Mouse (Mus musculus) bone marrow, adult 2 months (tissue): ENCODE data around the gene Serpina1b. TPM values are rescaled to one million over a fixed set of nuclear protein-coding genes. Genes with fewer than 3 reads are reported as not detected.
"Not testable (repeated sequence)": the region's sequence is repeated elsewhere in the genome, so short reads cannot be mapped to it uniquely, and the experiment has no call there.

ENCODE experiments used
- H3K27ac ChIP-seq: fragments of 200-500 bp; 2 replicates; pipeline ENCODE4 v1.5.1; 2012; ENCODE audit warnings: low read depth, mild to moderate bottlenecking, control low read depth, inconsistent platforms, low read length; ENCODE audit not compliant: control insufficient read depth, poor library complexity, insufficient read depth
- H3K4me1 ChIP-seq: fragments of 200-500 bp; 2 replicates; pipeline ENCODE4 v1.6.1; 2011; ENCODE audit warnings: low read length; ENCODE audit not compliant: control insufficient read depth, insufficient read depth
- H3K4me3 ChIP-seq: fragments of 200-500 bp; replicated peaks from 2 replicates; pipeline ENCODE3; 2011; ENCODE audit warnings: mild to moderate bottlenecking, low read depth, low read length, control low read depth; ENCODE audit not compliant: control insufficient read depth
- CTCF ChIP-seq: fragments of 200-500 bp; IDR thresholded peaks from 2 replicates; pipeline ENCODE4 v1.5.1; 2011; ENCODE audit warnings: low read length, control low read depth; ENCODE audit not compliant: control insufficient read depth, insufficient read depth
- POLR2A ChIP-seq: fragments of 200-500 bp; IDR thresholded peaks from 2 replicates; pipeline ENCODE4 v1.6.1; 2011; ENCODE audit warnings: low read depth, mild to moderate bottlenecking, control low read depth, low read length, borderline replicate concordance; ENCODE audit not compliant: control insufficient read depth
- WGBS: fragments of 180-500 bp; shearing (Covaris S2); methylation state at CpG from one replicate; pipeline ENCODE4 v1.1.7; 2018; 5-methylcytosine and 5-hydroxymethylcytosine counted together
- polyA plus RNA-seq: library from polyadenylated mRNA; stranded (reverse); fragments of >200 nt; gene quantifications from 2 replicates; pipeline ENCODE4 v1.2.4, GENCODE M21; 2011; ENCODE audit warnings: low replicate concordance; ENCODE audit not compliant: missing spikeins, insufficient read depth, insufficient read length

The Serpina1b gene
- polyA plus RNA-seq, 1 experiment = 30.7 TPM

- H3K27ac ChIP-seq = no peak within 1 kb of the TSS
- H3K4me1 ChIP-seq = no peaks in the 10 kb centered on the region
- TF ChIP-seq CTCF = no peak
- no peak for TF ChIP-seq POLR2A
- no peak within 1 kb of the TSS for H3K4me3 ChIP-seq
- WGBS = 82% methylated on average over 8 of the region's 8 CpGs
Measured at GRCm38 (mm10) chr12:103695429-103695828, 134.7 kb downstream of the Serpina1b start, which contains the start of gene Serpina1f. Gene Serpina1f (minus strand): TSS chr12:103695529.

- H3K27ac ChIP-seq = no peak overlapping the region
- 21% methylated on average over 3 of the region's 3 CpGs for WGBS
- H3K4me1 ChIP-seq = no peaks in the 10 kb centered on the region
- no peak overlapping the region for H3K4me3 ChIP-seq
- TF ChIP-seq POLR2A (no peak), CTCF (no peak)
Measured at GRCm38 (mm10) chr12:103688221-103688814, 141.9 kb downstream of the Serpina1b start.

GRCm38 (mm10) chr12:103687021-103687420 lies 143.2 kb downstream of the Serpina1b start:
- Histone ChIP-seq H3K4me3 (no peak overlapping the region), H3K4me1 (no peaks in the 10 kb centered on the region), H3K27ac (no peak overlapping the region)
- TF ChIP-seq POLR2A (no peak), CTCF (no peak)
- 73% methylated on average over 7 of the region's 7 CpGs for WGBS

- no peak overlapping the region for H3K4me3 ChIP-seq
- no peak overlapping the region for H3K27ac ChIP-seq
- WGBS = 63% methylated on average over 3 of the region's 3 CpGs
- H3K4me1 ChIP-seq = no peaks in the 10 kb centered on the region
- no peak for TF ChIP-seq POLR2A
- TF ChIP-seq CTCF = no peak
Measured at GRCm38 (mm10) chr12:103686050-103686449, 144.1 kb downstream of the Serpina1b start.

- no peaks in the 10 kb centered on the region for H3K4me1 ChIP-seq
- H3K4me3 ChIP-seq = no peak overlapping the region
- TF ChIP-seq POLR2A (no peak), CTCF (no peak)
- no peak overlapping the region for H3K27ac ChIP-seq
- 55% methylated on average over 3 of the region's 3 CpGs for WGBS
Measured at GRCm38 (mm10) chr12:103685386-103685785, 144.8 kb downstream of the Serpina1b start.

GRCm38 (mm10) chr12:103683775-103684174 lies 146.4 kb downstream of the Serpina1b start:
- no peak overlapping the region for H3K4me3 ChIP-seq
- H3K4me1 ChIP-seq = no peaks in the 10 kb centered on the region
- TF ChIP-seq POLR2A (no peak), CTCF (no peak)
- WGBS = 53% methylated on average over 4 of the region's 4 CpGs
- H3K27ac ChIP-seq = no peak overlapping the region

- 59% methylated on average over 2 of the region's 2 CpGs for WGBS
- no peak overlapping the region for H3K27ac ChIP-seq
Measured at GRCm38 (mm10) chr12:103681739-103682138, 148.4 kb downstream of the Serpina1b start.

GRCm38 (mm10) chr12:103681169-103681568 lies 149.0 kb downstream of the Serpina1b start:
- TF ChIP-seq CTCF (no peak), POLR2A (no peak)
- no peaks in the 10 kb centered on the region for H3K4me1 ChIP-seq
- no peak overlapping the region for H3K4me3 ChIP-seq
- H3K27ac ChIP-seq = no peak overlapping the region
- 72% methylated on average over 2 of the region's 2 CpGs for WGBS

More at GRCm38 (mm10) chr12:103681739-103682138, 148.4 kb downstream of the Serpina1b start:
- H3K4me1 ChIP-seq = no peaks in the 10 kb centered on the region
- TF ChIP-seq POLR2A (no peak), CTCF (no peak)
- H3K4me3 ChIP-seq = no peak overlapping the region

- H3K4me3 ChIP-seq, H3K4me1 ChIP-seq, H3K27ac ChIP-seq: not testable (repeated sequence)
- 77% methylated on average over 1 of the region's 1 CpGs for WGBS
Measured at GRCm38 (mm10) chr12:103679853-103680252, 150.3 kb downstream of the Serpina1b start.

Other genes starting within 250 kb of the Serpina1b start
- 0.82 and 0.97 TPM in 2 replicates for gene Serpina10, start 198.9 kb downstream of the Serpina1b start, polyA plus RNA-seq
- gene Serpina6, start 173.2 kb downstream of the Serpina1b start, polyA plus RNA-seq = 1.2 TPM in 1 of 2 replicates, not detected in the other
- not detected in 2 replicates for gene Serpina16, start 154.2 kb downstream of the Serpina1b start, polyA plus RNA-seq
- gene Serpina1f, start 134.8 kb downstream of the Serpina1b start, polyA plus RNA-seq = 1.3 TPM in 1 of 2 replicates, not detected in the other
- 4.5 and 13.1 TPM in 2 replicates for gene Serpina1d, start 56.8 kb downstream of the Serpina1b start, polyA plus RNA-seq
- 7.7 and 34.0 TPM in 2 replicates for gene Serpina1a, start 33.2 kb upstream of the Serpina1b start, polyA plus RNA-seq
- 15.6 and 41.6 TPM in 2 replicates for gene Serpina1c, start 74.5 kb upstream of the Serpina1b start, polyA plus RNA-seq
- gene Serpina1e, start 128.6 kb upstream of the Serpina1b start, polyA plus RNA-seq = 13.2 and 51.9 TPM in 2 replicates
- gene Serpina11, start 159.6 kb upstream of the Serpina1b start, polyA plus RNA-seq = 1.4 TPM in 1 of 2 replicates, not detected in the other
- not detected in 2 replicates for gene Serpina9, start 183.4 kb upstream of the Serpina1b start, polyA plus RNA-seq
- gene Serpina12, start 214.1 kb upstream of the Serpina1b start, polyA plus RNA-seq = 0.82 and 0.86 TPM in 2 replicates